Mouse (Mus musculus) olfactory bulb, adult 2 months (tissue): ENCODE measurements around the gene Bbx.

Experiments used
- CTCF ChIP-seq: fragments of 200-500 bp; IDR thresholded peaks from 2 replicates; pipeline ENCODE4 v1.5.1; 2012; ENCODE audit warnings: low read depth, mild to moderate bottlenecking, low read length, moderate library complexity; ENCODE audit not compliant: insufficient read depth
- POLR2A ChIP-seq: fragments of 200-500 bp; IDR thresholded peaks from 2 replicates; pipeline ENCODE4 v1.6.1; 2012; ENCODE audit warnings: mild to moderate bottlenecking, low read depth, low read length, moderate library complexity; ENCODE audit not compliant: insufficient read depth

DNA sequence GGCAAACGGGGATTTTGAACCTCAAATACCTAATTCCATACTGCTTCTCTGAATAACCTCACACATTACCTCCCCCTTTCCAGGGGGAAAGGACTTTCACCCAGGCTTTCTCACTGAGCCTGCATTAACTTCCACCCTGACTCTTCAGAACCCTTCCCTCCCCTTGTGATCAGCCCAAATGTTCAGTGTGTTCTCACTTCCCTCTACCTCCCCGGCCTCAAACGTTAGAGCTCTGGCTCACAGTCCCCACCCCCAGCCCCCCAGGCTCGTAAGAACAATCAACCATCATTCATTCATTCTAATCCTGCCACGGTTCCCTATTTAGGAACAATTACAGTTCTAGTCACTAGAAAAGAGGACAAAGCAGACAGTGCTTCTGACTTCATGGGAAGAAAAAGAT, 58.5 kb downstream of the Bbx start:
- TF ChIP-seq CTCF (no peak), POLR2A (no peak)
